Mouse (Mus musculus): ENCODE measurements at regions not wholly inside any gene's neighbourhood (a gene's known extent, or its start where the extent isn't known, plus 50 kb on each side); places are given as distances from the start of the nearest gene placed in this dataset.
A peak's percentile ranks its signal among the peaks of the same experiment; 100 is the strongest.
"Not testable (repeated sequence)": the region's sequence is repeated elsewhere in the genome, so short reads cannot be mapped to it uniquely, and the experiment has no call there.

DNA sequence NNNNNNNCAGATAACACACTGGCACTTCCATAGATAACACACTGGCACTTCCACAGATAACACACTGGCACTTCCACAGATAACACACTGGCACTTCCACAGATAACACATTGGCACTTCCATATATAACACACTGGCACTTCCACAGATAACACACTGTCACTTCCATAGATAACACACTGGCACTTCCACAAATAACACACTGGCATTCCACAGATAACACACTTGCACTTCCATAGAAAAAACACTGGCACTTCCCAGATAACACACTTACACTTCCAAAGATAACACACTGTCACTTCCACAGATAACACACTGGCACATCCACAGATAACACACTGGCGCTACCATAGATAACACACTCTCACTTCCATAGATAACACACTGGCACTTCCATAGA is 105.7 kb upstream of the Afdn start:
- intact Hi-C loops (cut with DNase I): not testable (repeated sequence)

DNA sequence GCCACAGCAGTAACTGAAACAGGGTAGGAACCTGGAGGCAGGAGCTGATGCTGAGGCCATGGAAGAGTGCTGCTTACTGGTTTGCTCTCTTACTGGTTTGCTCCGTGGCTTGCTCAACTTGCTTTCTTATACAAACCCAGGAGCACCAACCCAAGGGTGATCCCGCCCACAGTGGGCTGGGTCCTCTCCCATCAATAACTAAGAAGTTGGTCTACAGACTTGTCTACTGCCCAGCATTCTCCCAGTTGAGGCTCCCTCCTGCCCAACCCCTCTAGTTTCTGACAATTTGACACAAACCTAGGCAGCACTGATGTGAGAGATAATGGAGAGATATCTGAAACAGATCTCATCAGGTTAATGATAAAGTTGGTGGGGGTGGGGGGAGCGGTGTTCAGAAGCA is 104.3 kb upstream of the Afdn start:
- intact Hi-C loops (cut with DNase I): no loop called here
- DNase-seq: no peak

More for the DNA sequence above, 105.7 kb upstream of the Afdn start:
- not testable (repeated sequence) for DNase-seq

DNA sequence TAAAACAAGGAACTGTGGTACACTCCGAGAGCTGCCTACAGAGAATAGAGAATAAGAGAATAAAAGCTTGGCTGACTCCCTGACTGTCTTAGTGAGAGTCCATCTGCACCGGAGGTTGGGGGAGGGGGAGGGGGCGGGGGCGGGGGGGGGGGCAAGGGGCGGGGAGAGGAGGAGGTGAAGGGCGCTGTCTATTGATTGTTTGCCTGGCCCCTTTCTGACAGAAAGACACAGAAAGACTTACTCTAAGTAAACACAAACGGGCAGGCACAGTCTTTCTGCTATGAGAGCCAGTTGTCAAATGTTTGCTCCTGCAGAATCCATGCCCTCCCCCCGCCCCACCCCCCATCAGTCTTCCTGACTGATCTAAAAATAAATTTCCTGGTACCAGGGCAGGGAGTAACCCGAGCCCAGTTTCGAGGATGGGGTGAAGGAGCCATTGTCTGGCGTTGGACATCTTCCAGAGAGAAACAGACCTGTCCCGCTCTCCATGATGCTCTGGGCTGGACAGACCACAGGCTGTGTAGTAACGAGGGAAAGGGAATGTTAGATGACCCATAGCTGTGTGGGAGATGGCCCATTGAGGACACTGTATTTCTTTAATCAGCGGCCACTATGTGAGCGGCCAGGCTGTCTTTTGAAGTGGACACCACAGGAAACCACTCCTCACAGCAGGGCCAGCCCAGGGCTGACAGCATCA is 103.7 kb upstream of the Afdn start:
- DNase-seq: peak in 1 of 2 experiments; percentile 46
- intact Hi-C loops (cut with DNase I): no loop called here

- DNase-seq: no peak
- intact Hi-C loops (cut with DNase I): no loop called here
These were observed 103.2 kb upstream of the Afdn start for GRCm38 (mm10) chr17:13657182-13657562.

GRCm38 (mm10) chr17:13657656-13658292 is 102.6 kb upstream of the Afdn start:
- intact Hi-C loops (cut with DNase I): no loop called here

GRCm38 (mm10) chr17:13658321-13658978 is 101.9 kb upstream of the Afdn start:
- intact Hi-C loops (cut with DNase I): no loop called here
- no peak for DNase-seq

More at GRCm38 (mm10) chr17:13657656-13658292, 102.6 kb upstream of the Afdn start:
- DNase-seq: no peak

DNA sequence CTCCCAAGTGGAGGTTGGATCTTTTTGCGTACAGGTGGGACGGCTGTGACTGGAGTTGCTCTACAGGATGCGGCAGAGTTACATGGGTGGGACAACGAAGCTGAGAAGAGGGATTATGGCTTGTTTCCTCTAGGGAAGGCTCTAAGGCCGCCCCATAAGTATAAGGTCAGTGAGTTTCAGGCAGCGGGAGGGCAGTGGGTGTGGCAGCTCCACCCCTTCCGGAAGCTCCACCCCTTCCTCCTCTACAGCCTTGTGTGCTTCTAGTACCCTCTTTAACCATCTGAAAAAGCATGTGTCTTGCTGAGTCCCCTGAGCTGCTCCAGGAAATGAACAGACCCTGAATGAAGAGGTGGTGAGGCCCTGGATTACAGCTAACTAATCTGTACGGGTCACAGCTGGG is 101.2 kb upstream of the Afdn start:
- peak; percentile 56 for DNase-seq
- intact Hi-C loops (cut with DNase I): no loop called here

GRCm38 (mm10) chr17:13659943-13660342 is 100.4 kb upstream of the Afdn start:
- intact Hi-C loops (cut with DNase I): no loop called here
- no peak for DNase-seq

DNA sequence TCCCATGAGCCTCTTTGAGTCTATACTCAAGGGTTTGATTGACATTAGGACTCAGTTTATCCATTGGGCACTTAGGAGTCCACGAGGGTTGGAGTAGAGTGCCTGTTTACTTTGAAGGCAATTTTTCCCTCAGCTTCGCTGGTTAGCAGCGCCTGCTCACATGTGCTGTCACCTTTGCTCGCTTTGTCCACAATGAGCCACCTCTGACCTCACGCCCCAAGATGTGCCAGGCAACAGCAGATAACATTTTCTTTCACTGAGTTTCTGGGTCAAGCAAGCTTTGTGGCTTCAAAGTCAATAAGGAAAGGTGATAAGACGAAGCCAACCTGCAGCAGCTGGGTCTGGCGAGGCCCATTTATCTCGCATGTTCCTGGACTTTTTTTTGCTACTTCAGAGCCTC is 99.3 kb upstream of the Afdn start:
- intact Hi-C loops (cut with DNase I): no loop called here
- no peak for DNase-seq

- intact Hi-C loops (cut with DNase I): no loop called here
- DNase-seq: no peak
These were observed 98.2 kb upstream of the Afdn start for GRCm38 (mm10) chr17:13662152-13662551.
